Mouse (Mus musculus): ENCODE measurements around the gene Vps18. TPM values are rescaled to one million over a fixed set of nuclear protein-coding genes. Genes with fewer than 3 reads are reported as not detected.

Gene Vps18
- total and polyA plus RNA-seq, 2 experiments from 2014 or later = 20.5 to 34.0 TPM

DNA sequence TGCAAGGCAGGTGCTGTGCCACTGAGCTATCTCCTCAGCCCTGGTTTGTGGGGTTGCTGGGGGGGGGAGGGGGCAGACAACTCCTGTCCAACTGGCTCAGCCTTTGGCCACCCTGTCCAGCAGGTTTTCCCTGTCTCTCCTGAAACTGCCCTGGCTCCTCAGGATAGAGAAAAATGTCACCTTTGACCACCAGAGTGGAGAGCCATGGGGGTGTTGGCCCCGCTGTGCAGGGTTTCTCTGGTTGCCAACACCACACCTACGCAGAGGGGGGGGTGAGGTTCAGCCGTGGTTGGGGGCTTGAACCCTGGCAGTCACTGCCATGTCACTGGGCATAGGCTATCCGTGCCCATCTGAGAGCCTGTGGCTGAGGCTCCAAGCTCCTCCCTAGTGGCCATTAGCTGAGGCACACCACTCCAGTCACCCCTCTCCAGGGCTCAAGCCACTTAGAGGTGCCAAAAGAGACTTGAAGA is 38.9 kb upstream of the Vps18 start:
- H3K4me1 ChIP-seq (ENCODE audit: insufficient read depth, low read length) = no peaks in the 10 kb centered on the region
- H3K36me3 ChIP-seq (ENCODE audit: insufficient read depth, low read length) = no peaks in the 10 kb centered on the region
- H3K9me3 ChIP-seq (ENCODE audit: low read length) = no peaks in the 10 kb centered on the region
- no peak for TF ChIP-seq CTCF (IDR thresholded peaks at IDR 0.05; ENCODE audit: low read depth)
- H3K27me3 ChIP-seq (ENCODE audit: insufficient read depth, low read length) = peaks cover 5% of the 10 kb centered on the region; the same call in 1 of the 2 replicates
- H3K4me3 ChIP-seq (ENCODE audit: low read length) = no peak overlapping the region
- DNase-seq (ENCODE audit: low spot score) = no peak
- 0 out of 2 replicates have a peak, but pooled peaks have one; percentile 16 for ATAC-seq
- H3K4me2 ChIP-seq (ENCODE audit: low read depth, low read length) = no peak overlapping the region
- WGBS = 70% methylated on average over 4 of the region's 4 CpGs
- no peak overlapping the region for H3K27ac ChIP-seq
- H3K9ac ChIP-seq (replicated peaks; ENCODE audit: low read length) = no peak overlapping the region

DNA sequence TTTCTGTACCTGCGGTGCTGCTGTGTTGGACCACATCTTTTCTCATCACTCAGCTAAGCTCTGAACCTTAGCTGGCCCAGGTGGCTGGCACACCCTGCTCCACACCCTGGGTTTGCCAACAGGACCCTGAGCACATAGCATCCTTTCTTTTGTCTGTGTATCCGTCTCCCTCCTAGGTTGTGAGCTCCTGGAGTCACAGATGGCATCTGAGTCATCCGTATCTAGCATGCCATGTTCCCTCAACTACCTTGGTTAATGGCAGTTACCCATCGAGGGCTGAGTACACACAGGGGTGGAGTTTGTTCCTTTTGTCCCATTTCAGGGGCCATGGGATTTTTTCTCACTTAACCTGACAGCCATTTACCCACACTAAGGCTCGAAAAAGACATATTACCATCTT is 38.2 kb upstream of the Vps18 start:
- no peak overlapping the region for H3K4me2 ChIP-seq (ENCODE audit: low read depth, low read length)
- no peak for DNase-seq (ENCODE audit: low spot score)
- H3K4me3 ChIP-seq (ENCODE audit: low read length) = no peak overlapping the region
- H3K9ac ChIP-seq (replicated peaks; ENCODE audit: low read length) = no peak overlapping the region
- no peak overlapping the region for H3K27ac ChIP-seq
- H3K36me3 ChIP-seq (ENCODE audit: insufficient read depth, low read length) = no peaks in the 10 kb centered on the region
- H3K9me3 ChIP-seq (ENCODE audit: low read length) = no peaks in the 10 kb centered on the region
- no peaks in the 10 kb centered on the region for H3K4me1 ChIP-seq (ENCODE audit: insufficient read depth, low read length)
- peak; percentile 5; the same call in 1 of the 2 replicates for ATAC-seq
- no peak for TF ChIP-seq CTCF (IDR thresholded peaks at IDR 0.05; ENCODE audit: low read depth)
- WGBS = 58% methylated on average over 5 of the region's 5 CpGs
- H3K27me3 ChIP-seq (ENCODE audit: insufficient read depth, low read length) = peaks cover 10% of the 10 kb centered on the region

DNA sequence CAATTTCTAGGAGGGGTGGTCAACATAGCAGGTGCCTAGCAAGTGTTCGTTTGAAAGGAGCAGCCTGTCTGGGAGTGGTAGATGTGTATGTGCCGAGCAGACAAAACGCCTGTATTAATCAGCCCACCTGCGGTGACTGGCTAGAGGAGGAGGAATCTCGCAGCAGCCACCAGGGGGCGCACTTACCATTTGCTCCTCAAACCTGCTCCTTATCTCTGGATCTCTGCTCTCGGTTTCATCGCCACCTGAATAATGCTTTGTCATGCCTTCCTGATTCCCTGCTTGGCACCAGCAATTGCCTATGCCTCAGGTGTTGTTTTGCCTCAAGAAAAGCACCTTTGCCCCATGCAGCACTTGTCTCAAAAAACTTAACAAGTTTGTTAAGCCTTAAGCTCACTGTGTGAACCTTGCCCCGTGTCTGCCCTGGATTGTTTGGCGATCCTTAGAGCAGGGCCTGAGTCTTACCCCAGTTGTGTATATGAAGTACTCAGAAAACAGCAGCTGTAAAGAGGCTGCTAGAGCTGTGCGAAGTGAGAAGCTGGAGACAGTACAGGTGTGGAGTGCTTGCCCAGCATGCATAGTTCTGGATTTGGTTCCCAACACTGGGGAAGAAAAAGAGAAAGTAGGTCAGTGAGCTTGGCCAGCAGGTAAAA is 37.6 kb upstream of the Vps18 start:
- peaks cover 13% of the 10 kb centered on the region for H3K27me3 ChIP-seq (ENCODE audit: insufficient read depth, low read length)
- no peaks in the 10 kb centered on the region for H3K9me3 ChIP-seq (ENCODE audit: low read length)
- H3K9ac ChIP-seq (replicated peaks; ENCODE audit: low read length) = no peak overlapping the region
- H3K4me1 ChIP-seq (ENCODE audit: insufficient read depth, low read length) = no peaks in the 10 kb centered on the region
- DNase-seq (ENCODE audit: low spot score) (peak; percentile 86), ATAC-seq (peak; percentile 44; the same call in 1 of the 2 replicates)
- H3K27ac ChIP-seq = no peak overlapping the region
- TF ChIP-seq CTCF (IDR thresholded peaks at IDR 0.05; ENCODE audit: low read depth) = peak; percentile 90
- 18% methylated on average over 11 of the region's 11 CpGs for WGBS
- no peak overlapping the region for H3K4me3 ChIP-seq (ENCODE audit: low read length)
- no peak overlapping the region for H3K4me2 ChIP-seq (ENCODE audit: low read depth, low read length)
- no peaks in the 10 kb centered on the region for H3K36me3 ChIP-seq (ENCODE audit: insufficient read depth, low read length)

DNA sequence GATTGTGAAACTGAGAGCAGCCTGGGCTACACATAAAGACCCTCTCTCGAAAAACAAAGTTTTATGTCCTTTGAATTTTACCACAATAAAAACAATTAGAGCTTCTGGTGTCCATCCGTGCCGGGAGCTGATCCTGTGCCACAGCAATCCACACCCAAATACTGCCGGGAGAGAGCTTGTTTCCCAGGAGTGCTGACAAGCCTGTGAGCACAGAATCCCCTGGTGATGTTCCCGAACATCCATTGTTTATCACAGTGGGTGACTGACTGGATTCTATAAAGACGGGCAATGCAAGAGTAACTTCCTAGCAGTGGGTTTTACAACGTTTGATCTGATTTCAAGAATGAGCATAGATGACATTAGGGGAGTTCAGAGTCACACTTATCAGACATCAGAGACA is 33.6 kb upstream of the Vps18 start:
- Histone ChIP-seq H3K4me1 (ENCODE audit: insufficient read depth, low read length) (no peaks in the 10 kb centered on the region), H3K27me3 (ENCODE audit: insufficient read depth, low read length) (peaks cover 13% of the 10 kb centered on the region), H3K4me2 (ENCODE audit: low read depth, low read length) (no peak overlapping the region), H3K36me3 (ENCODE audit: insufficient read depth, low read length) (no peaks in the 10 kb centered on the region), H3K9me3 (ENCODE audit: low read length) (no peaks in the 10 kb centered on the region), H3K9ac (replicated peaks; ENCODE audit: low read length) (no peak overlapping the region), H3K27ac (no peak overlapping the region), H3K4me3 (ENCODE audit: low read length) (no peak overlapping the region)
- no peak for ATAC-seq
- no peak for TF ChIP-seq CTCF (IDR thresholded peaks at IDR 0.05; ENCODE audit: low read depth)
- 9% methylated on average over 7 of the region's 7 CpGs for WGBS
- DNase-seq (ENCODE audit: low spot score) = no peak

DNA sequence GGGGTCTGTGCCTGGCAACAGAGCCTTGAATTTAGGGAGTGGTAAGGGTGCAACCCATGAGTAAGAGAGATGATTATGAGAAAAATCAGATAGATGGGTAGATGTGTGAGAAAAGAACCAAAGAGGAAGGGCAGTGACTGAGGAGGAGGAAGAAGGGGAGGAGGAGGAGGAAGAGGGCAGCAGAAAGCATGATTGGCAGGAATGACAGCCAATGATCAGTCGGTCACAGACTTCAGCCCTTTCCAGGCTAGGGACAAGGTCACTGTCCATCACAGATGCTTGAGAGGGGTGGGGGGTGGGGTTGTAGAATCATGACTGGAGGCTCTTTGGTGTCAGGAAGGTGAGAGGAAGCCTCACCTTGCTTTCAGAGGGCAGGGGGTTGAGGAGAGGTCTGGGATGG is 28.0 kb upstream of the Vps18 start:
- no peak for TF ChIP-seq CTCF (IDR thresholded peaks at IDR 0.05; ENCODE audit: low read depth)
- Histone ChIP-seq H3K9me3 (ENCODE audit: low read length) (no peaks in the 10 kb centered on the region), H3K4me2 (ENCODE audit: low read depth, low read length) (no peak overlapping the region), H3K4me1 (ENCODE audit: insufficient read depth, low read length) (no peaks in the 10 kb centered on the region), H3K36me3 (ENCODE audit: insufficient read depth, low read length) (no peaks in the 10 kb centered on the region), H3K27me3 (ENCODE audit: insufficient read depth, low read length) (peaks cover 2% of the 10 kb centered on the region; the same call in 1 of the 2 replicates), H3K27ac (no peak overlapping the region), H3K9ac (replicated peaks; ENCODE audit: low read length) (no peak overlapping the region), H3K4me3 (ENCODE audit: low read length) (no peak overlapping the region)
- DNase-seq (ENCODE audit: low spot score) (no peak), ATAC-seq (no peak)
- 85% methylated on average over 1 of the region's 1 CpGs for WGBS

DNA sequence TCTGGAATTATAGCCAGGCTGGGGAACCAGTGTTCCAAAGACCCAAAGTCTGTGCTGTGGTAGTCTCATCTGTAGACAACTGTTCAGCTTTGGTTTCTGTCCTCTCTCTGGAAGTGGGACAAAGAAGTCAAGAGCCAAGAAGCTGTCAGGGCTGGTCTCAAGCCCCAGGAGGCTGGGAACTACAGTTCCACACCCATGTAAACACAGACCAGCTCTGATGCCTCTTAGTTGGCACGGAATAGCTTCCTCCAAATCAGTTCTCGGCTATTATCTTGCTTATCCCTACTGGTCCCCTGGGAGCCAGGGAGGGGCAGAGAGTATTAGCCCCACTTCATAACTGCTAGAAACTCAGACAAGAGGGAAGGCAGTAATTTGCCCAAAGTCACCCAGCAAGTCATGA is 27.2 kb upstream of the Vps18 start:
- Histone ChIP-seq H3K4me3 (ENCODE audit: low read length) (no peak overlapping the region), H3K9ac (replicated peaks; ENCODE audit: low read length) (no peak overlapping the region), H3K27me3 (ENCODE audit: insufficient read depth, low read length) (no peaks in the 10 kb centered on the region), H3K4me2 (ENCODE audit: low read depth, low read length) (no peak overlapping the region), H3K36me3 (ENCODE audit: insufficient read depth, low read length) (no peaks in the 10 kb centered on the region), H3K27ac (no peak overlapping the region), H3K9me3 (ENCODE audit: low read length) (no peaks in the 10 kb centered on the region), H3K4me1 (ENCODE audit: insufficient read depth, low read length) (no peaks in the 10 kb centered on the region)
- peak; percentile 49 for DNase-seq (ENCODE audit: low spot score)
- no peak for TF ChIP-seq CTCF (IDR thresholded peaks at IDR 0.05; ENCODE audit: low read depth)
- peak; percentile 77 for ATAC-seq
- WGBS = 27% methylated on average over 2 of the region's 2 CpGs

DNA sequence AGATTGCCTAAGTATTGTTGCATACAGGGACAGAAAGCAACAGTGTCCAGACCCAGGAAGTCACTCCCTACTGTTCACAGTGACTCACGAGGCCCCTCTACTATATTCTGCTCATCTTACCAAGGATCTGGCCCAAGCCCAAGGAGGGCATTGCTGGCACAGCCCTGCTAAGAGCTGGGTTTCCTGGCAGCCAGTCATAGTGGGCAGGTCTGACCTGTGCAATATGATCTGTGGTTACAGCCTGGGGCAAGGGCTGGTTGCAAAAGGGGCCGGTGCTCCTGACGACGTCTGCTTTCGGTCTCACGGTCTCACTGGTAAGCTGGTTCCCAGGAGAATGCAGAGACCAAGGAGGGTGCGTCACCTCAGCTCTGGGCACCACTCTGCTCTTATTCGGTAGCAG is 25.6 kb upstream of the Vps18 start:
- Histone ChIP-seq H3K27me3 (ENCODE audit: insufficient read depth, low read length) (no peaks in the 10 kb centered on the region), H3K9ac (replicated peaks; ENCODE audit: low read length) (no peak overlapping the region; the same call in 1 of the 2 replicates), H3K4me1 (ENCODE audit: insufficient read depth, low read length) (no peaks in the 10 kb centered on the region), H3K4me2 (ENCODE audit: low read depth, low read length) (peak overlapping the region; percentile 27), H3K36me3 (ENCODE audit: insufficient read depth, low read length) (no peaks in the 10 kb centered on the region), H3K27ac (0 out of 2 replicates have a peak overlapping the region, but pooled peaks have one; percentile 28), H3K4me3 (ENCODE audit: low read length) (no peak overlapping the region), H3K9me3 (ENCODE audit: low read length) (no peaks in the 10 kb centered on the region)
- DNase-seq (ENCODE audit: low spot score) (peak; percentile 75), ATAC-seq (peak; percentile 78)
- TF ChIP-seq CTCF (IDR thresholded peaks at IDR 0.05; ENCODE audit: low read depth) = no peak
- WGBS = 22% methylated on average over 8 of the region's 8 CpGs
